Mouse (Mus musculus): ENCODE results near the gene Zc3h12a.

GRCm38 (mm10) chr4:125105354-125105753 is 22.3 kb downstream of the Zc3h12a start:
- TF ChIP-seq CTCF (IDR thresholded peaks at IDR 0.05; ENCODE audit: low read depth), result no peak
- TF ChIP-seq EP300 (IDR thresholded peaks at IDR 0.05; ENCODE audit: low read depth), result no peak

Measured in liver, embryonic 14.5 days (tissue).